Mouse (Mus musculus): ENCODE data around the gene Batf2. TPM values are rescaled to one million over a fixed set of nuclear protein-coding genes. Genes with fewer than 3 reads are reported as not detected.

Batf2 gene
- polyA plus RNA-seq, 1 experiment from 2014 or later = 0.08 TPM

GRCm38 (mm10) chr19:6218606-6219005 lies 77.8 kb downstream of the Batf2 start:
- TF ChIP-seq CTCF (IDR thresholded peaks at IDR 0.05) = no peak
- ATAC-seq (no peak), DNase-seq (ENCODE audit: low read depth, low spot score) (no peak)
- in situ Hi-C loops (cut with MboI; ENCODE audit: low pct_unique_long_range_greater_than_20kb) = no loop called here
- CTCF ChIA-PET = interaction anchor here (1.4 kb wide), 1 partner anchor 10 kb away, joined by 3 read pairs; no protein-coding TSS in a partner anchor
- POLR2A ChIA-PET = interaction anchor here (1.0 kb wide), 1 partner anchor 10 kb away, joined by 4 read pairs; no protein-coding TSS in a partner anchor
- no peaks in the 10 kb centered on the region for H3K27me3 ChIP-seq

Other genes starting within 250 kb of the Batf2 start
- gene Tigd3, start 246.8 kb upstream of the Batf2 start, polyA plus RNA-seq (2021) = 1.2 TPM
- gene Dpf2, start 228.0 kb upstream of the Batf2 start, polyA plus RNA-seq (2021) = 94.5 TPM
- gene Cdc42ep2, start 216.2 kb upstream of the Batf2 start, polyA plus RNA-seq (2021) = 6.5 TPM
- 24.0 TPM for gene Pola2, start 176.8 kb upstream of the Batf2 start, polyA plus RNA-seq (2021)
- gene Slc22a20, start 154.8 kb upstream of the Batf2 start, polyA plus RNA-seq (2021) = not detected
- 70.4 TPM for gene Capn1, start 125.1 kb upstream of the Batf2 start, polyA plus RNA-seq (2021)
- gene Syvn1, start 94.4 kb upstream of the Batf2 start, polyA plus RNA-seq (2021) = 55.2 TPM
- 68.9 TPM for gene Mrpl49, start 83.2 kb upstream of the Batf2 start, polyA plus RNA-seq (2021)
- 1,123 TPM for gene Fau, start 83.1 kb upstream of the Batf2 start, polyA plus RNA-seq (2021)
- 38.3 TPM for gene Znhit2, start 79.8 kb upstream of the Batf2 start, polyA plus RNA-seq (2021)
- gene Tm7sf2, start 72.6 kb upstream of the Batf2 start, polyA plus RNA-seq (2021) = 21.5 TPM
- gene Vps51, start 63.8 kb upstream of the Batf2 start, polyA plus RNA-seq (2021) = 63.3 TPM
- gene Tmem262, start 61.0 kb upstream of the Batf2 start, polyA plus RNA-seq (2021) = 0.15 TPM
- gene Gm28374, start 58.7 kb upstream of the Batf2 start, polyA plus RNA-seq (2021) = 0.83 TPM
- gene Zfpl1, start 56.0 kb upstream of the Batf2 start, polyA plus RNA-seq (2021) = 59.4 TPM
- 16.4 TPM for gene Cdca5, start 56.0 kb upstream of the Batf2 start, polyA plus RNA-seq (2021)
- gene AC131692.1, start 46.6 kb upstream of the Batf2 start, polyA plus RNA-seq (2021) = 0.33 TPM
- gene Naaladl1, start 35.2 kb upstream of the Batf2 start, polyA plus RNA-seq (2021) = 0.54 TPM
- gene Sac3d1, start 22.3 kb upstream of the Batf2 start, polyA plus RNA-seq (2021) = 17.0 TPM
- 40.4 TPM for gene Snx15, start 12.7 kb upstream of the Batf2 start, polyA plus RNA-seq (2021)
- 122 TPM for gene Arl2, start 565 bp downstream of the Batf2 start, polyA plus RNA-seq (2021)
- not detected for gene Majin, start 43.4 kb downstream of the Batf2 start, polyA plus RNA-seq (2021)
- gene Gpha2, start 85.4 kb downstream of the Batf2 start, polyA plus RNA-seq (2021) = 0.26 TPM
- gene Ppp2r5b, start 94.9 kb downstream of the Batf2 start, polyA plus RNA-seq (2021) = 172 TPM
- 32.5 TPM for gene Atg2a, start 100.7 kb downstream of the Batf2 start, polyA plus RNA-seq (2021)
- 88.7 TPM for gene Ehd1, start 135.7 kb downstream of the Batf2 start, polyA plus RNA-seq (2021)
- gene Cdc42bpg, start 165.5 kb downstream of the Batf2 start, polyA plus RNA-seq (2021) = 41.2 TPM
- 63.2 TPM for gene Men1, start 194.0 kb downstream of the Batf2 start, polyA plus RNA-seq (2021)
- gene Map4k2, start 200.2 kb downstream of the Batf2 start, polyA plus RNA-seq (2021) = 45.6 TPM
- 186 TPM for gene Sf1, start 222.7 kb downstream of the Batf2 start, polyA plus RNA-seq (2021)
- gene Pygm, start 243.4 kb downstream of the Batf2 start, polyA plus RNA-seq (2021) = 1.0 TPM